Mouse (Mus musculus): ENCODE results near the gene Slc29a3.

The Slc29a3 gene

GRCm38 (mm10) chr10:60678926-60679325, 73.7 kb downstream of the Slc29a3 start:
- CTCF ChIA-PET = interaction anchor here (0.7 kb wide), 1 partner anchor 62 kb away, joined by 3 read pairs; no protein-coding TSS in a partner anchor

DNA sequence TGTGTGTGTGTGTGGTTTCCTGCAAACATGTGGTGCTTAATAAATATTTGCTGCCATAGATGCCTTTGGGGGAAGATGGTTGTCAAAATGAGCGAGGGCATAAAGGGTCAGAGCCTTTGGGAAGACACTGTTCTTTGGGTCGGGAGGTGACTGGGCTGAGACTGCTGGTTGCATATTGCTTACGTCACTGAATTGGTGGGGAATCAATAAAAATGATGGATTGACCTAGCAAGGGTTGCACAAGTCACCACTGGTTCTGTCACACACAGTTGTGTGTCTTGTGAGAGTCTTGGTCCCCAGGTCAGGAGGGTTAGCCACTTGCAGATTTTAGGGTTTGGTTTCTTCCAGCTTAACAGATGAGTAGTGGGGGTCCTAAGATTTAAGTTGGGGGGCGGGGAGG, 75.3 kb downstream of the Slc29a3 start:
- CTCF ChIA-PET = no interaction called here

GRCm38 (mm10) chr10:60670166-60670565, 82.4 kb downstream of the Slc29a3 start:
- CTCF ChIA-PET = no interaction called here

DNA sequence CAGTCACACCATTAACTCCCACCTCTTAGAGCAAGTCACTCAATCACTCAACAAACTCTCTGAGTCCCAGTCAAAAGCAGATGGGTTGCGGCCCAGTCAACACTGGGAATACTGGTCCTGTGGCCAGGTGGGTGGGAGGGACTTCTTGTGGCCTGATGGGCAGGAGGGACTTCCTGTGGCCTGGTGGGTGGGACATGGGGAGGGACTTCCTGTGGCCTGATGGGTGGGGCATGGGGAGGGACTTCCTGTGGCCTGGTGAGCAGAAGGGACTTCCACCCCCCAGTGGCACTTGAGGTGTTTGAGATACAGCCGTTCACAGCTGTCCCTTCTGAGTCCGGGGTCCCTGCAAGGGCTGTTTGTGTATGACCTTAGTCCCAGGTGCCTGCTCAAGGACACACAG, 84.0 kb downstream of the Slc29a3 start:
- CTCF ChIA-PET = no interaction called here
